Mouse (Mus musculus) urinary bladder, postnatal 25 days (tissue): Measurements from ENCODE around the gene Ganab.
"Not testable (repeated sequence)": the region's sequence is repeated elsewhere in the genome, so short reads cannot be mapped to it uniquely, and the experiment has no call there.

Experiments used
- DNase-seq: peaks from one replicate; pipeline ENCODE4 v3.0.0; 2022; ENCODE audit warnings: low spot score

The Ganab gene

GRCm38 (mm10) chr19:8897865-8898495 lies at the start of gene Ganab:
Gene Ganab, plus strand, starts transcription at chr19:8898071.
- DNase-seq = peak; percentile 89

DNA sequence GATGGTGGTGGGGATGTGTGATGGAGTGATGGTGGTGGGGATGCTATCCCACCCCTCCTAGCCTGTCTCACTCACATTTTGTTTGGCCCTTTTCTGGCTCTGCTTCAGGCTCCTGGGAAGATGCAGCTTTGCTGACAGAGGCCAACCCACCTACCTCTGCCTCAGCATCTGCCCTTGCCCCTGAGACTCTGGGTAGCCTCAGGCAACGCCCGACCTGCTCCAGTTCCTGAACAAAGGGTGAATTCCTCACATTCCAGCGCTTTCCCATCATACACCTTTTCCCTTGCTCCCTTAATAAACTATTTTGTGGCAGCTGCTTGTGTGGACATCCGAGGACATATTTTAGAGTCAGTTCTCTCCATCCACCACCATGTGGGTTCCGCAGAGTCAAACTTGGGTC lies 49.5 kb upstream of the Ganab start:
- no peak for DNase-seq

DNA sequence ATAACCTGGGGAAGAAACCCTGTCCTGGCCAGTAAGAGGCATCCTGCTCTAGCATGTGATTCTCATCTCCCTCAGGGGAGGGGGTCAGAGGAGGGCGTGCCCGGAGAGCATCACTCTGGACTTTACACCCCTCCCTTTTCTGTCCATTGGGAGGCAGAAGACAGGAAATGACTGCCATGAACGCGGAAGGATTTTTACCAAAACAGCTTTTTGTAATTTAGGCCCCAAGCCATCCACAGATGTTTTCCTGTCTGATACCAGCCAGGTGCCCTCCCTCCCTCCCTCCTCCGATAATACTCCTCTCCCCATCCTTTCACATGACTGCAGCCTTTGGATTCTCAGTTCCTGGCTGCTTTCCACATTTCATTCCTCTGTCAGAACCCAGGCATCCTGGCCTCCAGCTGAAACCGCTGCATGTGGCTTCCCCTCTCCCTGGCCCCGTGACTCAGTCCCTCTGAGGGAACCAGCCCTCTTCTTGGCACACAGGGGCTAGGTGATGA lies 47.4 kb upstream of the Ganab start, which contains the start of gene Lrrn4cl:
Gene Lrrn4cl, plus strand, starts transcription at position 367 of the 500 bp plus-strand sequence.
- DNase-seq = no peak

DNA sequence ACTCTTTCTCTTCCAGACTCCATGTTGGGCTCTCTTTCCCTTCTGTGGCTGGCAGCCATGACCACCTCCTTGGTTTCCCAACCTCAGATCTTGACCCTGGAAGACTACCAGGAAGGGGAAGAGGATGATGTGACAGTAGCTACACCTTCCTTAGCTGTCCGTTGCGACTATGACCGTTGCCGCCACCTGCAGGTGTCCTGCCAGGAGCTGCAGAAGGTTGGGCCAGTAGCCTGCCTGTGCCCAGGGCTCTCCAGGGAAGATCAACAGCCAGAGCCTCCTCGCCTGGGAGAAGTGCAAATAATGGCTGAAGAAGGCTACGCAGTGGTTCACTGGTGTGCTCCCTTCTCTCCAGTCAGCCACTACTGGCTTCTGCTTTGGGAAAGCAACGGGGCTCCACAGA lies 46.2 kb upstream of the Ganab start:
- no peak for DNase-seq

DNA sequence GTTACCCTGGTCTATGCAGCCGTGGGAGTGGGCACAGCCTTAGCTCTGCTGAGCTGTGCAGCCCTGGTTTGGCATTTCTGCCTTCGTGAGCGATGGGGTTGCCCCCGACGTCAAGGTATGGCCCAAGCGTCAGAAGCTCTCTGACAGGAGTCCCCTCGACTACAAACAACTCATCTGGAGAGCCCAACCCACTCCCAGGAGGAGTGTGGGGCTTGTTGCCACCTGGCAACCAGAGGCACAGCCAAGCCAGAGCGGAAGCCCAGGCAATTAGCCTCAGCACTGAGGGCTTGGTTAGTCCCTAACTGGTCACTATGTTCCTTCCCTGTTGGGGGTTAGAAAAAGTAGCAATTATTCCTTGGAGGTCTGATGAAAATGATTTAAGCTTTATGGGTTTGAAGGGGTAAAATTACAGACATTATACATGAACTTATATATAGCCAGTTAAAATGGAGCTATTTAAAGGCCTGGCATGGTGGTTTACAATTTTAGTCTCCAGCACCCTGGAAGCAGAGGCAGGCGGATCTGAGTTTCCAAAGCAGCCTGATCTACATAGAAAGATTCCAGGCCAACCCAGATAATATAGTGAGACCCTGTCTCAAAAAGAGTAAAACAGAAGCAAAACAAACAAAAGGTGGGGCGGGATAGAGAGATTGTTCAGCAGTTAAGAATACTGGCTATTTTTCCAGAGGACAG lies 45.5 kb upstream of the Ganab start:
- no peak for DNase-seq

- no peak for DNase-seq
Observed at GRCm38 (mm10) chr19:8853117-8853516, 44.8 kb upstream of the Ganab start.

- DNase-seq = no peak
Observed at GRCm38 (mm10) chr19:8857689-8858088, 40.2 kb upstream of the Ganab start.

GRCm38 (mm10) chr19:8859018-8859417 lies 38.9 kb upstream of the Ganab start:
- no peak for DNase-seq

- no peak for DNase-seq
Observed at GRCm38 (mm10) chr19:8864265-8864664, 33.6 kb upstream of the Ganab start.

DNA sequence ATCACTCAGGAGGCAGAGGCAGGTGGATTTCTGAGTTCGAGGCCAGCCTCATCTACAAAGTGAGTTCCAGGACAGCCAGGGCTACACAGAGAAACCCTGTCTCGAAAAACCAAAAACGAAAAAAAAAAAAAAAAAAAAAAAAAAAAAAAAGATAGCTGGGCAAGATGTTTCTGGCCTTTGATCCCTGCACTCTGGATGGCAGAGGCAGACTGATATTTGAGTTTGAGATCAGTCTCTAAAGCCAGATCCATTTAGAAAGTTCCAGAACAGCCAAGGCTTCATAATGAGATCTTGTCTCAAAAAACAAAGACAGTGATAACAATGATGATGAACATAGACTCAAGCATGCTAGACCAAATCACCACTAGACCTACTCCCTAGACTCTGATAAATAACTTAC lies 27.5 kb upstream of the Ganab start:
- not testable (repeated sequence) for DNase-seq

GRCm38 (mm10) chr19:8870838-8871237 lies 27.0 kb upstream of the Ganab start:
- no peak for DNase-seq

GRCm38 (mm10) chr19:8871267-8872186 lies 26.3 kb upstream of the Ganab start, which contains the start of gene Ubxn1:
Gene Ubxn1, plus strand, starts transcription at chr19:8871496.
- peak; percentile 92 for DNase-seq

- no peak for DNase-seq
Observed at GRCm38 (mm10) chr19:8872266-8872840, 25.5 kb upstream of the Ganab start.

DNA sequence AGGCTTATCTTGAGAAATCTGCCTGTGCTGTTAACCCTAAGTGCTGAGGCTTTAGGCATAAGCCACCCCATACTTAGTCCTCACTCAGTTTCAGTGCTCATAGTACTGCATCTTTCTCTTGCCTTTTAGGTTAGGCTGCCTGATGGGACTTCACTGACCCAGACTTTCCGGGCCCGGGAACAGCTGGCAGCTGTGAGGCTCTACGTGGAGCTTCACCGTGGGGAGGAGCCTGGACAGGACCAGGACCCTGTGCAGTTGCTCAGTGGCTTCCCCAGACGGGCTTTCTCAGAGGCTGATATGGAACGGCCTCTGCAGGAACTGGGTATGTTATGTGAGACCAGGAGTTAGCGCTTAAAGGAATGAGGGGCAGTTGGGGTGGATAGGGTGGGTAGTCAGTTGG lies 22.8 kb upstream of the Ganab start:
- DNase-seq = no peak

DNA sequence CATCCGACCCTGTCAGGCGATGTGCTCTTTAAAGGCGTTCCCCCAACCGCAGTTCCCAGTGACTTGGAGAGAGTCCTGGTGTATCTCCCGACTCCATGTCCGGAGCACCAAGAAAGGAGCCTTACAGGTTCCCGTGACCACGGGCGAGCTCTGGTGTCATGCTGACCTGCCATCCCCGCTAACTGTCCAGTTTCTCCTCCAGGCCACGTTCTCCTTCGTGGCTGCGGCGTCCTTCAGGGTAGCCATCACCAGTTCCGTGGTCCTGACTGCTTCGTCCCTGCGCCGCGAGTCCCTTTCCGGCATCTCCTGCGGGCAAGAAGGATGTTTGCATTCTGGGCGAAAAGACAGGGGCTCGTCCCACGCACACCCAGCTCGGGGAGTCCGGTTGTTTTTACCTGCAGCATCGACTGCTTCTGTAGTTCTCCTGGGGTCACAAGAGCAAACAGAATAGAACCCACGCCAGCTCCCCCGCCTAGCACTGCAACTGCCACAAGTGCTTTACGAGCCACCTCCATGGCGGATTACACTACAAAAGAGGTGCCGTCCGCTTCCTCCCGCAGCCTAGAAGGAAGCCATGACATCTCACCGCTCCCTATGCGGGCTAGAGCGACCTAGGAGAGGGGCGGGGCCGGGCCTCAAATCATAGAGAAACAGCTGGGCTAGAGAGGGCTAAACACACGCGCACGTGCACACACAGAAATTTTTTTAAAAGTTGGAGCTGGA lies 17.4 kb upstream of the Ganab start, which contains the start of gene Uqcc3:
Gene Uqcc3, minus strand, starts transcription at position 613 of the 723 bp plus-strand sequence.
- peak; percentile 87 for DNase-seq

GRCm38 (mm10) chr19:8881034-8881392 lies 16.9 kb upstream of the Ganab start:
- DNase-seq = no peak

- no peak for DNase-seq
Observed at GRCm38 (mm10) chr19:8883616-8884015, 14.3 kb upstream of the Ganab start, which contains the start of the genes Lbhd1 and Gm49403. Gene Lbhd1, plus strand, starts transcription at chr19:8883732. Gene Gm49403, plus strand, starts transcription at chr19:8883930.

DNA sequence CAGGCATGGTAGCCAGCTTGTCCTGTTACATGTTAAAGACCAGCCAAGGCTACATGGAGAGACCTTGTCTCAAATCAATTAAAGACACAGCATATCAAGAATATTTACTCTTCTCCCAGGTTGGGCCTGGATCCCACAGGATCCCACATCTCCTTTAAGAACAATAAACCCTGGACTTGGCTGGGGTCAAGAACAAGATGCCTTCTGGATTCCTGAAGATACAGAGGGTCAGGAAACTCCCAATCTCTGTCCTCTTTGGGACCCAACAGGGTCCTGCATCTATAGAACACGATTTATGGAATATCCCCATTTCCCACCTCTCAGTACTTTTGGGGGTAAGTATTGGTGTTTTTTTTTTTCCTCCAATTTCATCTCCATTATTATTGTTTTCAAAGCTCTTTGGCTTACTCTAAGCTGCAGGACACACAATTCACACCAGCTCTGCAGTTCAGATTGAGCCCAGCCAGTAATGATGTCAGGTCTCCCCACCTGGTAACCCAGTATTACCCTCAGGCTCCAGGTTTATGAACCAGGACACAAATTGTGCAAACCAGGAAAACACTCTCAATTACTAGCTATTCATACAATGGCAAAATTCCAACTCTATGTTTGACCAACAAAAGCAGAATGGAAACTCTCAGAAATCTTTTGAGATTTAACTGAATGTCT lies 10.8 kb upstream of the Ganab start:
- no peak for DNase-seq

GRCm38 (mm10) chr19:8887585-8888463 lies 10.0 kb upstream of the Ganab start:
- no peak for DNase-seq
